Mouse (Mus musculus): ENCODE measurements at regions not wholly inside any gene's neighbourhood (a gene's known extent, or its start where the extent isn't known, plus 50 kb on each side); places are given as distances from the start of the nearest gene placed in this dataset.

- H3K27ac ChIP-seq, result no peak overlapping the region
- no peak for ATAC-seq
- 87% methylated on average over 9 of the region's 9 CpGs for WGBS
- H3K27me3 ChIP-seq, result no peaks in the 10 kb centered on the region
- H3K9ac ChIP-seq, result no peak overlapping the region
- H3K4me2 ChIP-seq, result no peak overlapping the region
- no peak overlapping the region for H3K4me3 ChIP-seq
- no peaks in the 10 kb centered on the region for H3K36me3 ChIP-seq (ENCODE audit: poor library complexity, severe bottlenecking)
- H3K4me1 ChIP-seq, result no peaks in the 10 kb centered on the region
- no peaks in the 10 kb centered on the region for H3K9me3 ChIP-seq (replicated peaks)
Measured at GRCm38 (mm10) chr15:6981430-6981829, 106.7 kb upstream of the Osmr start.

GRCm38 (mm10) chr15:6983320-6983719 lies 107.1 kb upstream of the Lifr start:
- H3K27ac ChIP-seq, result no peak overlapping the region
- WGBS, result 79% methylated on average over 3 of the region's 3 CpGs
- H3K36me3 ChIP-seq (ENCODE audit: poor library complexity, severe bottlenecking), result no peaks in the 10 kb centered on the region
- H3K27me3 ChIP-seq, result no peaks in the 10 kb centered on the region
- H3K4me3 ChIP-seq, result no peak overlapping the region
- ATAC-seq, result no peak
- H3K4me1 ChIP-seq, result no peaks in the 10 kb centered on the region
- H3K4me2 ChIP-seq, result no peak overlapping the region
- H3K9me3 ChIP-seq (replicated peaks), result no peaks in the 10 kb centered on the region
- no peak overlapping the region for H3K9ac ChIP-seq

- 70% methylated on average over 3 of the region's 3 CpGs for WGBS
- Histone ChIP-seq H3K9me3 (replicated peaks) (no peaks in the 10 kb centered on the region), H3K4me1 (no peaks in the 10 kb centered on the region), H3K4me3 (no peak overlapping the region), H3K27ac (no peak overlapping the region), H3K27me3 (no peaks in the 10 kb centered on the region), H3K9ac (no peak overlapping the region), H3K4me2 (no peak overlapping the region), H3K36me3 (ENCODE audit: poor library complexity, severe bottlenecking) (no peaks in the 10 kb centered on the region)
- no peak for ATAC-seq
Measured at GRCm38 (mm10) chr15:6988187-6988586, 102.2 kb upstream of the Lifr start.

- H3K4me3 ChIP-seq, result no peak overlapping the region
- H3K36me3 ChIP-seq (ENCODE audit: poor library complexity, severe bottlenecking), result no peaks in the 10 kb centered on the region
- no peak overlapping the region for H3K9ac ChIP-seq
- no peaks in the 10 kb centered on the region for H3K27me3 ChIP-seq
- no peaks in the 10 kb centered on the region for H3K4me1 ChIP-seq
- H3K9me3 ChIP-seq (replicated peaks), result no peaks in the 10 kb centered on the region
- no peak for ATAC-seq
- H3K27ac ChIP-seq, result no peak overlapping the region
- WGBS, result 83% methylated on average over 6 of the region's 6 CpGs
- H3K4me2 ChIP-seq, result no peak overlapping the region
Measured at GRCm38 (mm10) chr15:6989094-6989493, 101.3 kb upstream of the Lifr start.

GRCm38 (mm10) chr15:6993226-6993625 lies 97.2 kb upstream of the Lifr start:
- H3K9ac ChIP-seq, result no peak overlapping the region
- no peaks in the 10 kb centered on the region for H3K4me1 ChIP-seq
- H3K4me2 ChIP-seq, result no peak overlapping the region
- no peak overlapping the region for H3K27ac ChIP-seq
- WGBS, result 81% methylated on average over 9 of the region's 9 CpGs
- no peaks in the 10 kb centered on the region for H3K27me3 ChIP-seq
- H3K36me3 ChIP-seq (ENCODE audit: poor library complexity, severe bottlenecking), result no peaks in the 10 kb centered on the region
- no peak for ATAC-seq
- H3K4me3 ChIP-seq, result no peak overlapping the region
- H3K9me3 ChIP-seq (replicated peaks), result no peaks in the 10 kb centered on the region

GRCm38 (mm10) chr15:6995246-6995645 lies 95.2 kb upstream of the Lifr start:
- no peaks in the 10 kb centered on the region for H3K27me3 ChIP-seq
- H3K4me2 ChIP-seq, result no peak overlapping the region
- H3K9me3 ChIP-seq (replicated peaks), result no peaks in the 10 kb centered on the region
- no peaks in the 10 kb centered on the region for H3K36me3 ChIP-seq (ENCODE audit: poor library complexity, severe bottlenecking)
- ATAC-seq, result no peak
- 78% methylated on average over 3 of the region's 3 CpGs for WGBS
- no peak overlapping the region for H3K9ac ChIP-seq
- no peaks in the 10 kb centered on the region for H3K4me1 ChIP-seq
- no peak overlapping the region for H3K27ac ChIP-seq
- no peak overlapping the region for H3K4me3 ChIP-seq

- no peak overlapping the region for H3K4me2 ChIP-seq
- H3K4me3 ChIP-seq, result no peak overlapping the region
- H3K27ac ChIP-seq, result no peak overlapping the region
- H3K9me3 ChIP-seq (replicated peaks), result no peaks in the 10 kb centered on the region
- WGBS, result 88% methylated on average over 5 of the region's 5 CpGs
- ATAC-seq, result no peak
- H3K27me3 ChIP-seq, result no peaks in the 10 kb centered on the region
- H3K36me3 ChIP-seq (ENCODE audit: poor library complexity, severe bottlenecking), result no peaks in the 10 kb centered on the region
- no peaks in the 10 kb centered on the region for H3K4me1 ChIP-seq
- H3K9ac ChIP-seq, result no peak overlapping the region
Measured at GRCm38 (mm10) chr15:6997871-6998270, 92.5 kb upstream of the Lifr start.

- WGBS, result 78% methylated on average over 5 of the region's 5 CpGs
- H3K27me3 ChIP-seq, result no peaks in the 10 kb centered on the region
- H3K36me3 ChIP-seq (ENCODE audit: poor library complexity, severe bottlenecking), result no peaks in the 10 kb centered on the region
- H3K27ac ChIP-seq, result no peak overlapping the region
- H3K4me2 ChIP-seq, result no peak overlapping the region
- no peak for ATAC-seq
- no peaks in the 10 kb centered on the region for H3K4me1 ChIP-seq
- no peak overlapping the region for H3K9ac ChIP-seq
- H3K4me3 ChIP-seq, result no peak overlapping the region
- no peaks in the 10 kb centered on the region for H3K9me3 ChIP-seq (replicated peaks)
Measured at GRCm38 (mm10) chr15:6998576-6999070, 91.8 kb upstream of the Lifr start.

- Histone ChIP-seq H3K27ac (no peak overlapping the region), H3K9ac (no peak overlapping the region), H3K27me3 (no peaks in the 10 kb centered on the region), H3K9me3 (replicated peaks) (no peaks in the 10 kb centered on the region), H3K4me2 (no peak overlapping the region), H3K4me3 (no peak overlapping the region), H3K36me3 (ENCODE audit: poor library complexity, severe bottlenecking) (no peaks in the 10 kb centered on the region), H3K4me1 (no peaks in the 10 kb centered on the region)
- 87% methylated on average over 3 of the region's 3 CpGs for WGBS
- ATAC-seq, result no peak
Measured at GRCm38 (mm10) chr15:6999667-7000066, 90.7 kb upstream of the Lifr start.

- Histone ChIP-seq H3K4me1 (no peaks in the 10 kb centered on the region), H3K27me3 (no peaks in the 10 kb centered on the region), H3K9me3 (replicated peaks) (no peaks in the 10 kb centered on the region), H3K4me2 (no peak overlapping the region), H3K27ac (no peak overlapping the region), H3K4me3 (no peak overlapping the region), H3K9ac (no peak overlapping the region), H3K36me3 (ENCODE audit: poor library complexity, severe bottlenecking) (no peaks in the 10 kb centered on the region)
- WGBS, result 75% methylated on average over 5 of the region's 5 CpGs
- ATAC-seq, result no peak
Measured at GRCm38 (mm10) chr15:7002226-7002625, 88.2 kb upstream of the Lifr start.

GRCm38 (mm10) chr15:7003311-7003710 lies 87.1 kb upstream of the Lifr start:
- H3K27me3 ChIP-seq, result no peaks in the 10 kb centered on the region
- H3K4me3 ChIP-seq, result no peak overlapping the region
- H3K4me2 ChIP-seq, result no peak overlapping the region
- ATAC-seq, result no peak
- no peaks in the 10 kb centered on the region for H3K36me3 ChIP-seq (ENCODE audit: poor library complexity, severe bottlenecking)
- no peak overlapping the region for H3K27ac ChIP-seq
- H3K9me3 ChIP-seq (replicated peaks), result no peaks in the 10 kb centered on the region
- H3K9ac ChIP-seq, result no peak overlapping the region
- 85% methylated on average over 2 of the region's 2 CpGs for WGBS
- H3K4me1 ChIP-seq, result no peaks in the 10 kb centered on the region

- no peaks in the 10 kb centered on the region for H3K27me3 ChIP-seq
- no peak overlapping the region for H3K27ac ChIP-seq
- ATAC-seq, result no peak
- H3K4me3 ChIP-seq, result no peak overlapping the region
- 88% methylated on average over 1 of the region's 1 CpGs for WGBS
- no peaks in the 10 kb centered on the region for H3K36me3 ChIP-seq (ENCODE audit: poor library complexity, severe bottlenecking)
- H3K4me2 ChIP-seq, result no peak overlapping the region
- H3K9ac ChIP-seq, result no peak overlapping the region
- no peaks in the 10 kb centered on the region for H3K4me1 ChIP-seq
- no peaks in the 10 kb centered on the region for H3K9me3 ChIP-seq (replicated peaks)
Measured at GRCm38 (mm10) chr15:7005142-7005541, 85.3 kb upstream of the Lifr start.

GRCm38 (mm10) chr15:7006271-7006670 lies 84.1 kb upstream of the Lifr start:
- H3K4me1 ChIP-seq, result no peaks in the 10 kb centered on the region
- WGBS, result 74% methylated on average over 2 of the region's 2 CpGs
- no peak overlapping the region for H3K4me3 ChIP-seq
- H3K4me2 ChIP-seq, result no peak overlapping the region
- H3K9ac ChIP-seq, result no peak overlapping the region
- H3K9me3 ChIP-seq (replicated peaks), result no peaks in the 10 kb centered on the region
- no peaks in the 10 kb centered on the region for H3K27me3 ChIP-seq
- no peaks in the 10 kb centered on the region for H3K36me3 ChIP-seq (ENCODE audit: poor library complexity, severe bottlenecking)
- H3K27ac ChIP-seq, result no peak overlapping the region
- no peak for ATAC-seq
